Mouse (Mus musculus) hindbrain, embryonic 12.5 days (tissue): ENCODE results near the gene Ccnd2. TPM values are rescaled to one million over a fixed set of nuclear protein-coding genes. Genes with fewer than 3 reads are reported as not detected.

Source experiments
- ATAC-seq: fragments of 200-750 bp; cut with Nextera tagmentation; 2 replicates; pipeline ENCODE4 v1.8.0; 2017; ENCODE audit warnings: moderate TSS enrichment; ENCODE audit not compliant: low FRiP score
- H3K27ac ChIP-seq: fragments of 300-500 bp; sonication (generic); 2 replicates; pipeline ENCODE4 v1.5.1; 2016; ENCODE audit warnings: mild to moderate bottlenecking
- H3K27me3 ChIP-seq: fragments of 300-500 bp; sonication (generic); 2 replicates; pipeline ENCODE4 v1.6.1; 2016; ENCODE audit warnings: mild to moderate bottlenecking
- H3K36me3 ChIP-seq: fragments of 300-500 bp; sonication (generic); 2 replicates; pipeline ENCODE4 v1.6.1; 2016; ENCODE audit warnings: mild to moderate bottlenecking
- H3K4me1 ChIP-seq: fragments of 300-500 bp; sonication (generic); 2 replicates; pipeline ENCODE4 v1.6.1; 2016
- H3K4me2 ChIP-seq: fragments of 300-500 bp; sonication (generic); replicated peaks from 2 replicates; pipeline ENCODE4 v1.6.1; 2016; ENCODE audit warnings: mild to moderate bottlenecking
- H3K4me3 ChIP-seq: fragments of 300-500 bp; sonication (generic); 2 replicates; pipeline ENCODE4 v1.5.1; 2016; ENCODE audit warnings: mild to moderate bottlenecking
- H3K9ac ChIP-seq: fragments of 300-500 bp; sonication (generic); 2 replicates; pipeline ENCODE4 v1.6.1; 2016; ENCODE audit warnings: mild to moderate bottlenecking, moderate library complexity
- H3K9me3 ChIP-seq: fragments of 300-500 bp; sonication (generic); replicated peaks from 2 replicates; pipeline ENCODE4 v1.6.1; 2016; ENCODE audit warnings: mild to moderate bottlenecking
- WGBS: fragments of 180-500 bp; shearing (Covaris S2); methylation state at CpG from one replicate; pipeline ENCODE4 v1.1.7; 2016; 5-methylcytosine and 5-hydroxymethylcytosine counted together
- polyA plus RNA-seq: library from polyadenylated mRNA; unstranded; fragments of >200 nt; fragmentation: Nextera tagmentation; extraction: Ambion mirVana; gene quantifications from 2 replicates; pipeline ENCODE4 v1.2.1, GENCODE M21; 2016

The Ccnd2 gene
- polyA plus RNA-seq, result 565 and 605 TPM in 2 replicates

GRCm38 (mm10) chr6:127152106-127152951 is at the start of gene Ccnd2:
Gene Ccnd2, minus strand, starts transcription at chr6:127152193.
- 2% methylated on average over 40 of the region's 40 CpGs for WGBS
- ATAC-seq, result peak; percentile 39
- H3K4me1 ChIP-seq, result peaks cover 56% of the 10 kb centered on the region

GRCm38 (mm10) chr6:127196985-127197384 is 45.0 kb upstream of the Ccnd2 start:
- H3K4me3 ChIP-seq, result no peak overlapping the region
- H3K9ac ChIP-seq, result no peak overlapping the region
- no peaks in the 10 kb centered on the region for H3K36me3 ChIP-seq
- no peak overlapping the region for H3K4me2 ChIP-seq
- H3K27me3 ChIP-seq, result no peaks in the 10 kb centered on the region
- H3K9me3 ChIP-seq, result no peaks in the 10 kb centered on the region
- H3K27ac ChIP-seq, result no peak overlapping the region
- no peak for ATAC-seq
- H3K4me1 ChIP-seq, result no peaks in the 10 kb centered on the region
- 77% methylated on average over 2 of the region's 2 CpGs for WGBS

More at GRCm38 (mm10) chr6:127152106-127152951, at the start of gene Ccnd2:
- Histone ChIP-seq H3K4me3 (peak within 1 kb of the TSS; percentile 60), H3K36me3 (no peaks in the 10 kb centered on the region), H3K27ac (peak within 1 kb of the TSS; percentile 81), H3K9ac (peak within 1 kb of the TSS; percentile 54), H3K9me3 (no peaks in the 10 kb centered on the region), H3K4me2 (peak within 1 kb of the TSS; percentile 89), H3K27me3 (peaks cover 70% of the 10 kb centered on the region)

- no peaks in the 10 kb centered on the region for H3K36me3 ChIP-seq
- no peak overlapping the region for H3K9ac ChIP-seq
- H3K9me3 ChIP-seq, result no peaks in the 10 kb centered on the region
- H3K4me3 ChIP-seq, result no peak overlapping the region
- no peak overlapping the region for H3K4me2 ChIP-seq
- no peak overlapping the region for H3K27ac ChIP-seq
- 72% methylated on average over 12 of the region's 12 CpGs for WGBS
- H3K27me3 ChIP-seq, result no peaks in the 10 kb centered on the region
- no peak for ATAC-seq
- peaks cover 24% of the 10 kb centered on the region for H3K4me1 ChIP-seq
Observed at GRCm38 (mm10) chr6:127181296-127181695, 29.3 kb upstream of the Ccnd2 start.

GRCm38 (mm10) chr6:127179056-127179759 is 27.2 kb upstream of the Ccnd2 start:
- no peak overlapping the region for H3K4me2 ChIP-seq
- no peaks in the 10 kb centered on the region for H3K9me3 ChIP-seq
- no peak overlapping the region for H3K27ac ChIP-seq
- H3K27me3 ChIP-seq, result no peaks in the 10 kb centered on the region
- no peaks in the 10 kb centered on the region for H3K36me3 ChIP-seq
- ATAC-seq, result peak; percentile 43; the same call in 1 of the 2 replicates
- WGBS, result 54% methylated on average over 12 of the region's 12 CpGs
- no peak overlapping the region for H3K9ac ChIP-seq
- no peak overlapping the region for H3K4me3 ChIP-seq
- peaks cover 19% of the 10 kb centered on the region for H3K4me1 ChIP-seq

- Histone ChIP-seq H3K9me3 (no peaks in the 10 kb centered on the region), H3K4me2 (no peak overlapping the region), H3K36me3 (no peaks in the 10 kb centered on the region), H3K4me1 (peaks cover 19% of the 10 kb centered on the region), H3K27ac (0 out of 2 replicates have a peak overlapping the region, but pooled peaks have one; percentile 2), H3K9ac (no peak overlapping the region), H3K4me3 (no peak overlapping the region), H3K27me3 (no peaks in the 10 kb centered on the region)
- WGBS, result 81% methylated on average over 7 of the region's 7 CpGs
- ATAC-seq, result no peak
Observed at GRCm38 (mm10) chr6:127177962-127178361, 26.0 kb upstream of the Ccnd2 start.

- ATAC-seq, result 0 out of 2 replicates have a peak, but pooled peaks have one; percentile 11
- Histone ChIP-seq H3K4me2 (no peak overlapping the region), H3K9me3 (no peaks in the 10 kb centered on the region), H3K27me3 (no peaks in the 10 kb centered on the region), H3K4me1 (peaks cover 19% of the 10 kb centered on the region), H3K9ac (no peak overlapping the region), H3K4me3 (no peak overlapping the region), H3K36me3 (no peaks in the 10 kb centered on the region), H3K27ac (no peak overlapping the region)
- WGBS, result 26% methylated on average over 4 of the region's 4 CpGs
Observed at GRCm38 (mm10) chr6:127177441-127177840, 25.4 kb upstream of the Ccnd2 start.

GRCm38 (mm10) chr6:127172461-127172860 is 20.5 kb upstream of the Ccnd2 start:
- no peak for ATAC-seq
- Histone ChIP-seq H3K4me3 (no peak overlapping the region), H3K4me1 (0 out of 2 replicates have a peak, but pooled peaks cover 5% of the 10 kb centered on the region), H3K9ac (no peak overlapping the region), H3K4me2 (no peak overlapping the region), H3K36me3 (no peaks in the 10 kb centered on the region), H3K27me3 (no peaks in the 10 kb centered on the region), H3K9me3 (no peaks in the 10 kb centered on the region), H3K27ac (no peak overlapping the region)
- 90% methylated on average over 11 of the region's 11 CpGs for WGBS

GRCm38 (mm10) chr6:127170734-127171133 is 18.7 kb upstream of the Ccnd2 start:
- 88% methylated on average over 8 of the region's 8 CpGs for WGBS
- no peak overlapping the region for H3K4me2 ChIP-seq
- H3K4me1 ChIP-seq, result no peaks in the 10 kb centered on the region
- no peaks in the 10 kb centered on the region for H3K9me3 ChIP-seq
- H3K36me3 ChIP-seq, result no peaks in the 10 kb centered on the region
- H3K9ac ChIP-seq, result no peak overlapping the region
- no peak for ATAC-seq
- no peak overlapping the region for H3K27ac ChIP-seq
- H3K27me3 ChIP-seq, result no peaks in the 10 kb centered on the region
- H3K4me3 ChIP-seq, result no peak overlapping the region

GRCm38 (mm10) chr6:127165663-127166062 is 13.7 kb upstream of the Ccnd2 start:
- Histone ChIP-seq H3K9me3 (no peaks in the 10 kb centered on the region), H3K27ac (no peak overlapping the region), H3K36me3 (no peaks in the 10 kb centered on the region), H3K27me3 (no peaks in the 10 kb centered on the region), H3K4me2 (no peak overlapping the region), H3K4me3 (no peak overlapping the region), H3K4me1 (no peaks in the 10 kb centered on the region), H3K9ac (no peak overlapping the region)
- WGBS, result 79% methylated on average over 4 of the region's 4 CpGs
- no peak for ATAC-seq

GRCm38 (mm10) chr6:127162842-127163241 is 10.8 kb upstream of the Ccnd2 start:
- H3K36me3 ChIP-seq, result no peaks in the 10 kb centered on the region
- H3K9me3 ChIP-seq, result no peaks in the 10 kb centered on the region
- no peak overlapping the region for H3K27ac ChIP-seq
- H3K4me3 ChIP-seq, result no peak overlapping the region
- no peak overlapping the region for H3K9ac ChIP-seq
- no peak overlapping the region for H3K4me2 ChIP-seq
- H3K27me3 ChIP-seq, result peaks cover 5% of the 10 kb centered on the region
- H3K4me1 ChIP-seq, result no peaks in the 10 kb centered on the region
- 66% methylated on average over 6 of the region's 6 CpGs for WGBS
- no peak for ATAC-seq

- Histone ChIP-seq H3K36me3 (no peaks in the 10 kb centered on the region), H3K27me3 (peaks cover 50% of the 10 kb centered on the region), H3K27ac (no peak overlapping the region), H3K9ac (no peak overlapping the region), H3K4me2 (no peak overlapping the region), H3K4me1 (peaks cover 26% of the 10 kb centered on the region), H3K4me3 (no peak overlapping the region), H3K9me3 (no peaks in the 10 kb centered on the region)
- WGBS, result 46% methylated on average over 1 of the region's 1 CpGs
- ATAC-seq, result no peak
Observed at GRCm38 (mm10) chr6:127157321-127157720, 5.3 kb upstream of the Ccnd2 start.

- Histone ChIP-seq H3K4me2 (peak overlapping the region; percentile 89), H3K9me3 (no peaks in the 10 kb centered on the region), H3K27ac (no peak overlapping the region), H3K4me1 (peaks cover 44% of the 10 kb centered on the region), H3K9ac (no peak overlapping the region), H3K36me3 (no peaks in the 10 kb centered on the region), H3K27me3 (peaks cover 68% of the 10 kb centered on the region), H3K4me3 (peak overlapping the region; percentile 60)
- 2% methylated on average over 15 of the region's 15 CpGs for WGBS
- no peak for ATAC-seq
Observed at GRCm38 (mm10) chr6:127155468-127155867, 3.5 kb upstream of the Ccnd2 start.
